Mouse (Mus musculus) CH12.LX (cell line): Measurements from ENCODE around the gene Ern1. TPM values are rescaled to one million over a fixed set of nuclear protein-coding genes. Genes with fewer than 3 reads are reported as not detected.

Experiments used
- DNase-seq: peaks from one replicate; pipeline ENCODE4 v3.0.0-alpha.2; 2013; ENCODE audit errors: extremely low read depth
- H3K27ac ChIP-seq: 2 replicates; pipeline ENCODE4 v1.5.1; 2012; ENCODE audit warnings: low read depth, mild to moderate bottlenecking, control low read depth, moderate library complexity; ENCODE audit not compliant: insufficient read depth
- H3K27me3 ChIP-seq: replicated peaks from 2 replicates; pipeline ENCODE3; 2012; ENCODE audit warnings: inconsistent platforms
- H3K36me3 ChIP-seq, 2 experiments: replicated peaks in 1 of 2; 2 replicates each; pipeline versions ENCODE3 to v1.6.1; 2012; ENCODE audit warnings: inconsistent platforms in 1 of 2, low read length in 1 of 2, mild to moderate bottlenecking in 1 of 2, mixed read lengths in 1 of 2, moderate library complexity in 1 of 2; ENCODE audit not compliant: control insufficient read depth in 1 of 2, insufficient read depth in 1 of 2
- H3K4me1 ChIP-seq, 2 experiments: 2 replicates each; pipeline ENCODE4 v1.6.1; 2012; ENCODE audit warnings: inconsistent platforms in 1 of 2, moderate library complexity in 1 of 2; ENCODE audit not compliant: insufficient read depth in 2 of 2, control insufficient read depth in 1 of 2
- H3K4me2 ChIP-seq: 2 replicates; pipeline ENCODE4 v1.6.1; 2012; ENCODE audit warnings: low read depth, mild to moderate bottlenecking, control low read depth; ENCODE audit not compliant: poor library complexity, insufficient read depth, severe bottlenecking
- H3K4me3 ChIP-seq, 3 experiments: fragments of 150-350 bp in 1 of 3; sonication (generic) in 1 of 3; replicated peaks in 1 of 3; 2 replicates each; pipeline versions ENCODE3 to v1.5.1; 2011 to 2012; ENCODE audit warnings: low read depth in 2 of 3, low read length in 2 of 3, mild to moderate bottlenecking in 2 of 3, moderate library complexity in 2 of 3, control low read depth in 1 of 3, improper control_type of control experiment in 1 of 3, inconsistent platforms in 1 of 3, mixed read lengths in 1 of 3; ENCODE audit not compliant: poor library complexity in 1 of 3
- H3K79me2 ChIP-seq: replicated peaks from 2 replicates; pipeline ENCODE4 v1.6.1; 2012; ENCODE audit warnings: mild to moderate bottlenecking, moderate library complexity; ENCODE audit not compliant: control insufficient read depth, poor library complexity, insufficient read depth, severe bottlenecking; ENCODE audit errors: extremely low read depth
- H3K9ac ChIP-seq: 2 replicates; pipeline ENCODE4 v1.6.1; 2012; ENCODE audit warnings: low read depth, mild to moderate bottlenecking, control low read depth, moderate library complexity; ENCODE audit not compliant: insufficient read depth
- H3K9me3 ChIP-seq: replicated peaks from 2 replicates; pipeline ENCODE3; 2012; ENCODE audit warnings: low read length, inconsistent platforms, mixed read lengths
- BHLHE40 ChIP-seq: IDR thresholded peaks from 2 replicates; pipeline ENCODE4 v1.6.1; 2011; ENCODE audit warnings: mild to moderate bottlenecking, low read depth, low read length, improper control_type of control experiment
- CHD2 ChIP-seq: IDR thresholded peaks from 2 replicates; pipeline ENCODE4 v1.6.1; 2011; ENCODE audit warnings: low read length, improper control_type of control experiment
- CTCF ChIP-seq, 2 experiments: IDR thresholded peaks in 1 of 2; conservative IDR thresholded peaks in 1 of 2; 2 replicates each; pipeline ENCODE4 v1.5.1; 2011 to 2012; ENCODE audit warnings: low read depth in 2 of 2, low read length in 2 of 2, improper control_type of control experiment in 1 of 2, inconsistent platforms in 1 of 2, mild to moderate bottlenecking in 1 of 2, moderate library complexity in 1 of 2
- E2F4 ChIP-seq: IDR thresholded peaks from 2 replicates; pipeline ENCODE4 v1.6.1; 2011; ENCODE audit warnings: low read depth, low read length, improper control_type of control experiment; ENCODE audit not compliant: insufficient replicate concordance
- ETS1 ChIP-seq: conservative IDR thresholded peaks from 2 replicates; pipeline ENCODE4 v1.6.1; 2012; ENCODE audit warnings: low read depth, mild to moderate bottlenecking, inconsistent platforms, low read length, improper control_type of control experiment, moderate library complexity
- GABPA ChIP-seq: IDR thresholded peaks from 2 replicates; pipeline ENCODE4 v1.6.1; 2012; ENCODE audit warnings: low read depth, low read length, improper control_type of control experiment, inconsistent platforms; ENCODE audit not compliant: insufficient replicate concordance
- JUN ChIP-seq: IDR thresholded peaks from 2 replicates; pipeline ENCODE4 v1.6.1; 2011; ENCODE audit warnings: low read depth, mild to moderate bottlenecking, low read length, improper control_type of control experiment, moderate library complexity; ENCODE audit not compliant: insufficient read depth
- JUND ChIP-seq: conservative IDR thresholded peaks from 2 replicates; pipeline ENCODE4 v1.6.1; 2011; ENCODE audit warnings: low read depth, low read length, improper control_type of control experiment
- MAFK ChIP-seq: IDR thresholded peaks from 2 replicates; pipeline ENCODE4 v1.6.1; 2011; ENCODE audit warnings: low read length, improper control_type of control experiment; ENCODE audit not compliant: insufficient replicate concordance
- MAX ChIP-seq: IDR thresholded peaks from 2 replicates; pipeline ENCODE4 v1.6.1; 2011; ENCODE audit warnings: low read length, improper control_type of control experiment
- MEF2A ChIP-seq: IDR thresholded peaks from 2 replicates; pipeline ENCODE4 v1.6.1; 2014; ENCODE audit warnings: low read depth, mild to moderate bottlenecking, inconsistent platforms, low read length, improper control_type of control experiment, borderline replicate concordance
- MYC ChIP-seq: IDR thresholded peaks from 2 replicates; pipeline ENCODE4 v1.6.1; 2011; ENCODE audit warnings: low read depth, mild to moderate bottlenecking, improper control_type of control experiment, low read length
- NELFE ChIP-seq: IDR thresholded peaks from 2 replicates; pipeline ENCODE4 v1.6.1; 2011; ENCODE audit warnings: low read depth, low read length, improper control_type of control experiment
- NRF1 ChIP-seq: IDR thresholded peaks from 2 replicates; pipeline ENCODE4 v1.6.1; 2014; ENCODE audit warnings: low read depth, mild to moderate bottlenecking, inconsistent platforms, low read length, improper control_type of control experiment, moderate library complexity
- PAX5 ChIP-seq: IDR thresholded peaks from 2 replicates; pipeline ENCODE4 v1.6.1; 2012; ENCODE audit warnings: low read length, inconsistent platforms, mixed read lengths
- POLR2A ChIP-seq: IDR thresholded peaks from 2 replicates; pipeline ENCODE4 v1.6.1; 2011; ENCODE audit warnings: low read depth, mild to moderate bottlenecking, improper control_type of control experiment, low read length
- POLR2AphosphoS2 ChIP-seq: IDR thresholded peaks from 2 replicates; pipeline ENCODE4 v1.6.1; 2011; ENCODE audit warnings: low read depth, low read length, improper control_type of control experiment
- RAD21 ChIP-seq: IDR thresholded peaks from 2 replicates; pipeline ENCODE4 v1.6.1; 2011; ENCODE audit warnings: low read depth, mild to moderate bottlenecking, low read length, improper control_type of control experiment, moderate library complexity
- RCOR1 ChIP-seq: conservative IDR thresholded peaks from 2 replicates; pipeline ENCODE4 v1.6.1; 2012; ENCODE audit warnings: low read depth, mild to moderate bottlenecking, inconsistent platforms, low read length, improper control_type of control experiment
- SIN3A ChIP-seq: IDR thresholded peaks from 2 replicates; pipeline ENCODE4 v1.6.1; 2012; ENCODE audit warnings: low read length, improper control_type of control experiment, inconsistent platforms
- TBP ChIP-seq: conservative IDR thresholded peaks from 2 replicates; pipeline ENCODE4 v1.6.1; 2011; ENCODE audit warnings: low read depth, low read length, improper control_type of control experiment
- USF1 ChIP-seq: IDR thresholded peaks from 2 replicates; pipeline ENCODE4 v1.6.1; 2014; ENCODE audit warnings: low read depth, mild to moderate bottlenecking, inconsistent platforms, low read length, improper control_type of control experiment
- USF2 ChIP-seq: conservative IDR thresholded peaks from 2 replicates; pipeline ENCODE4 v1.6.1; 2011; ENCODE audit warnings: low read depth, low read length, improper control_type of control experiment
- ZKSCAN1 ChIP-seq: IDR thresholded peaks from 2 replicates; pipeline ENCODE4 v1.6.1; 2012; ENCODE audit warnings: low read depth, inconsistent platforms, low read length, improper control_type of control experiment, borderline replicate concordance
- dilution Hi-C: fragments of 300-500 bp; cut with MboI; formaldehyde crosslinking; loops from 2 replicates; pipeline ENCODE4 v1.14.3; 2020; ENCODE audit warnings: low sequenced_read_pairs; ENCODE audit not compliant: extremely low pct_unique_long_range_greater_than_20kb, extremely low pct_ligation_motif_present
- in situ Hi-C: fragments of 300-500 bp; cut with MboI; formaldehyde crosslinking; loops from 3 replicates; pipeline ENCODE4 v1.14.3; 2019; ENCODE audit warnings: low sequenced_read_pairs, low pct_ligation_motif_present, low pct_unique_long_range_greater_than_20kb, mixed read lengths
- polyA plus RNA-seq: library from polyadenylated mRNA; unstranded; fragments of >175 nt; gene quantifications from 2 replicates; pipeline ENCODE4 v1.2.1, GENCODE M21; 2012; ENCODE audit warnings: low read depth; ENCODE audit not compliant: insufficient read length
- total RNA-seq, 2 experiments: library from RNA; depleted of rRNA; stranded (reverse); fragments of 300-350 nt in 1 of 2; fragments of >200 nt in 1 of 2; gene quantifications; 2 replicates each; pipeline ENCODE4 v1.2.3; 2012 to 2014

Ern1 gene
- total and polyA plus RNA-seq, 3 experiments: 3.0 to 21.7 (median 7.7) TPM

DNA sequence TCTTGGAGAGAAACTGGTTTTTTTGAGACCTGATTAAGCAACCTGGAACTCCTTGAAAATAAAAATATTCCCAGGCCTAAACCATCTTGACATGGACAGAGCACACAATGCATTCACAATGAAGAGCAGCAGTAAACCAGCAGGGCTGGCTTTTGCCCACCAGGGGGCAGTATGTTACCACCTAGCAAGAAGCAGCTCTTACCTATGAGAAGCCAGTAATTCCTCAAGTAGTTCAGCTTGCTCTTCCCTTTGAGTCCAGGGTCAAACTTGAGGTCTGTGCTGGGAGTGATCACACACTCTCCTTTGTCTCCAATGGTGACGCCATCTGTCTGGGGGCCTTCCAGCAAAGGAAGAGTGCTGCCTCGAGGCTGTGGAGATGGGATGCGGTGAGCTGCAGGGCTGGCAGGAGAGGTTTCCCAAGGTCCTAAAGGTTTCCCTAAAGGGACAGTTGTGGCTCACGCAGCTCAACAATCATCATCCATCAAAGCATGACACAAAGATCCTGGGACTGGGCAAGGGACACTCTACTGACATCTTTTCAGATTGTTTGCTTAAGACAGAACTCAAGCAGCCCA is 68.9 kb downstream of the Ern1 start (continued):
- TF ChIP-seq SIN3A: peak; percentile 66; the same call in 1 of the 2 replicates
- 0 out of 2 replicates have a peak, but pooled peaks have one; percentile 33 for TF ChIP-seq RCOR1
- no peak for TF ChIP-seq MAFK
- no peak; the same call in 1 of the 2 replicates for TF ChIP-seq ETS1
- no peak for TF ChIP-seq GABPA
- peak; percentile 99 to 100 for TF ChIP-seq CTCF (conservative IDR thresholded peaks at IDR 0.05 in 1 of 2, IDR thresholded peaks at IDR 0.05 in 1 of 2; ENCODE audit: low read depth in 2 of 2, low read length in 2 of 2)
- no peak; the same call in 1 of the 2 replicates for TF ChIP-seq MAX
- no peak for TF ChIP-seq NRF1
- no peak for TF ChIP-seq USF2
- 0 out of 2 replicates have a peak, but pooled peaks have one; percentile 54 for TF ChIP-seq JUND
- TF ChIP-seq, all 38 proteins: peak for 13

GRCm38 (mm10) chr11:106417860-106418259 is 69.8 kb downstream of the Ern1 start:
- H3K9ac ChIP-seq: no peak overlapping the region
- H3K79me2 ChIP-seq: peaks cover 9% of the 10 kb centered on the region
- no peaks in the 10 kb centered on the region for H3K27me3 ChIP-seq
- no peaks in the 10 kb centered on the region for H3K9me3 ChIP-seq
- TF ChIP-seq ZKSCAN1: no peak
- TF ChIP-seq POLR2A: no peak
- TF ChIP-seq MEF2A: no peak
- TF ChIP-seq USF1: no peak
- TF ChIP-seq BHLHE40: no peak
- TF ChIP-seq USF2: no peak
- no peak for TF ChIP-seq JUND
- TF ChIP-seq CHD2: no peak
- no peak for TF ChIP-seq E2F4
- TF ChIP-seq TBP: no peak
- no peak for TF ChIP-seq CTCF (conservative IDR thresholded peaks at IDR 0.05 in 1 of 2, IDR thresholded peaks at IDR 0.05 in 1 of 2; ENCODE audit: low read depth in 2 of 2, low read length in 2 of 2)
- no peak for TF ChIP-seq POLR2AphosphoS2
- TF ChIP-seq MAX: no peak
- no peak for TF ChIP-seq PAX5
- no peak for TF ChIP-seq RAD21
- no peak for TF ChIP-seq NELFE
- TF ChIP-seq JUN: no peak
- TF ChIP-seq MAFK: no peak
- TF ChIP-seq MYC: no peak
- no peak overlapping the region for H3K4me3 ChIP-seq
- in situ Hi-C loops: loop anchor here (5.0 kb wide), 1 partner anchor 64 kb away; no protein-coding TSS in a partner anchor
- H3K4me2 ChIP-seq: no peak overlapping the region
- dilution Hi-C loops: no loop called here
- peak overlapping the region; percentile 55 for H3K27ac ChIP-seq
- peaks cover 15 to 46% of the 10 kb centered on the region in 2 experiments for H3K4me1 ChIP-seq
- no peak for DNase-seq
- H3K36me3 ChIP-seq: peaks cover 69 to 80% of the 10 kb centered on the region in 2 experiments
